Mouse (Mus musculus): ENCODE data around the gene Ccdc88c. TPM values are rescaled to one million over a fixed set of nuclear protein-coding genes. Genes with fewer than 3 reads are reported as not detected.

The Ccdc88c gene
- polyA plus RNA-seq, 1 experiment from 2014 or later, result 15.8 TPM

GRCm38 (mm10) chr12:100931653-100932052 lies 97.2 kb downstream of the Ccdc88c start:
- 99% methylated on average over 14 of the region's 14 CpGs for WGBS
- Histone ChIP-seq H3K36me3 (replicated peaks) (peaks cover 20% of the 10 kb centered on the region; the same call in 1 of the 2 replicates), H3K27ac (no peak overlapping the region), H3K9ac (no peak overlapping the region), H3K27me3 (replicated peaks) (no peaks in the 10 kb centered on the region), H3K4me2 (no peak overlapping the region), H3K9me3 (no peaks in the 10 kb centered on the region), H3K4me3 (no peak overlapping the region), H3K4me1 (no peaks in the 10 kb centered on the region)
- ATAC-seq (replicated peaks), result no peak

DNA sequence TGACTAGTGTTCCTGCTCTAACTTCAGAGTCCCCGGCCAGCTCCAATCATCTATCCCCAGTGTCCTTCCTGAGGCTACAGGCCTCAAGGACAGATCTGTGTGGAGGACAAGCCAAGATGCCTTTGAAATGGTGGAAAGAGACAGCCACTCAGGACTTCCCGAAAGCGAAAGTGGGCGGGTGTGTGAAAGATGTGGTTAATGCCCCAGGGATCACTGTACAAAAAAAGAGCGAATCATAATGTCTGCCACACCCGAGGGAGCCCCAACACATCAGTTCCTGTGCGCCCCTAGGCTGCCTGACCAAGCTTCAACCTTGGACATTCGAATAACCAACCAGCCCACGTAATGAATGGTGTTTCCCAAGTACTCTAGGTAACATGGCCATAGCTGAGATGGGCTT lies 100.6 kb downstream of the Ccdc88c start:
- H3K36me3 ChIP-seq (replicated peaks), result peaks cover 20% of the 10 kb centered on the region; the same call in 1 of the 2 replicates
- no peak for ATAC-seq (replicated peaks)
- 97% methylated on average over 9 of the region's 9 CpGs for WGBS

GRCm38 (mm10) chr12:100925644-100926619 lies 102.9 kb downstream of the Ccdc88c start:
- peak; percentile 66 for ATAC-seq (replicated peaks)
- 70% methylated on average over 14 of the region's 14 CpGs for WGBS
- Histone ChIP-seq H3K9me3 (no peaks in the 10 kb centered on the region), H3K4me3 (no peak overlapping the region), H3K27ac (no peak overlapping the region), H3K36me3 (replicated peaks) (peaks cover 24% of the 10 kb centered on the region; the same call in 1 of the 2 replicates), H3K4me2 (no peak overlapping the region), H3K27me3 (replicated peaks) (no peaks in the 10 kb centered on the region), H3K9ac (no peak overlapping the region), H3K4me1 (no peaks in the 10 kb centered on the region; the same call in 1 of the 2 replicates)

More for the DNA sequence above, 100.6 kb downstream of the Ccdc88c start:
- H3K4me1 ChIP-seq, result no peaks in the 10 kb centered on the region; the same call in 1 of the 2 replicates
- no peak overlapping the region for H3K4me3 ChIP-seq
- no peak overlapping the region for H3K9ac ChIP-seq
- no peaks in the 10 kb centered on the region for H3K27me3 ChIP-seq (replicated peaks)
- H3K4me2 ChIP-seq, result no peak overlapping the region
- no peaks in the 10 kb centered on the region for H3K9me3 ChIP-seq
- no peak overlapping the region for H3K27ac ChIP-seq

DNA sequence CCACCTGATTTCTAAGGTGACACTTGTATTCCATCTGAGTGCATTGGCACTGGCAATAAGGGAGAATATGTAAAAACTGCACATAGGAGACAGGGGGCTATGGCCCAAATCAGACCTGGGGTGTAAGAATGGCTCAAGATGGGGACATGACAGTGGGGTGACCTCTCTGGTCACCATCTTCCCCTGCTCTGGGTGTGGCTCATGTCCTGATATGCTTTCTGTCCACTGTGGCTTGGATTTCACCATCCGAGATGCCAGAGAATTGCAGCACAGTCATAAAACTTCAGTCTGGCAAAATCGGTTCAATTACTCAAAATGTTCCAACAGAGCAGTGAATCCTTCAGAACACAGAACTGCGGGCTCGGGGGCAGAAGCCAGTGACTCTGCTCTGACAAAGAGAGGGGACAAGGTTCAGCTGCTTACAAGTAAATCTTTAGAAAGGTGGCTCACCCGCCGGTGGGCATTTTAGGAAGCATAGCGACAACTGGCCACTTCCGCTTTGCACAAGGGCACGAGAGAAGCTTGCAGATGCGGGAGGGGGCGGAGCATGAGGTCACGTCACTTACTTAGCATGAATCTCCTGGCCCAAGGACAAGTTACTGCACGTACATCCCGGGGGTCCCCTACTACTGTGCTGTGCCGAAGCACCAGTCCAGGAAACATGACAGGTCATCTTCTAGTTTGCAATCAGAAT lies 104.1 kb downstream of the Ccdc88c start:
- Histone ChIP-seq H3K4me3 (no peak overlapping the region), H3K9me3 (no peaks in the 10 kb centered on the region), H3K36me3 (replicated peaks) (peaks cover 19% of the 10 kb centered on the region; the same call in 1 of the 2 replicates), H3K4me2 (no peak overlapping the region), H3K27me3 (replicated peaks) (no peaks in the 10 kb centered on the region), H3K9ac (no peak overlapping the region), H3K27ac (no peak overlapping the region), H3K4me1 (no peaks in the 10 kb centered on the region; the same call in 1 of the 2 replicates)
- WGBS, result 88% methylated on average over 15 of the region's 15 CpGs
- ATAC-seq (replicated peaks), result no peak

DNA sequence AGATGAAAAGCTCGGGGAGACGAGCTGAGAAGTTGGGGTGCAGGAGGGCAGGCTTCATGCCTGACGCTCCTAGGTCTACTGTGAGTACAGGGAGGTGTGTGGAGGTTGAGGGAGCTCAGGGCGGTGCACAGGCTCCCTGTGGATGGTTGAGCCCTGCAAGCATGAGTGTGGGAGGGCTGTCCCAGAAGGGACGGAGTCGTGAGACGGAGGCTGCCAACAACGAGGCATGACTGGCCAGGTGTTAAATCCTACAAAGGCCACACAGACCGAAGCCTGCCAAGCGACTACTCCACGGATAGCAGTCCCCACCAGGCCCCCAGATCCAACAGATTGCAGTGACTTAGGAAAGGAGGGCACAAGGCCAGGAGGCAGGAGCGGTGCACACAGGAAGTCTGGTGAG lies 118.1 kb downstream of the Ccdc88c start:
- H3K4me3 ChIP-seq, result no peak overlapping the region

GRCm38 (mm10) chr12:100909765-100910164 lies 119.1 kb downstream of the Ccdc88c start:
- Histone ChIP-seq H3K4me2 (no peak overlapping the region), H3K4me3 (no peak overlapping the region), H3K9me3 (no peaks in the 10 kb centered on the region), H3K27ac (no peak overlapping the region), H3K27me3 (replicated peaks) (0 out of 2 replicates have a peak, but pooled peaks cover 3% of the 10 kb centered on the region), H3K36me3 (replicated peaks) (no peaks in the 10 kb centered on the region), H3K4me1 (peaks cover 14% of the 10 kb centered on the region), H3K9ac (no peak overlapping the region)
- 74% methylated on average over 6 of the region's 6 CpGs for WGBS
- ATAC-seq (replicated peaks), result no peak

More for the DNA sequence above, 118.1 kb downstream of the Ccdc88c start:
- H3K27me3 ChIP-seq (replicated peaks), result 0 out of 2 replicates have a peak, but pooled peaks cover 3% of the 10 kb centered on the region
- 83% methylated on average over 12 of the region's 12 CpGs for WGBS
- H3K9me3 ChIP-seq, result no peaks in the 10 kb centered on the region
- no peak overlapping the region for H3K9ac ChIP-seq
- ATAC-seq (replicated peaks), result no peak
- H3K4me1 ChIP-seq, result peaks cover 14% of the 10 kb centered on the region
- no peak overlapping the region for H3K4me2 ChIP-seq
- no peak overlapping the region for H3K27ac ChIP-seq
- no peaks in the 10 kb centered on the region for H3K36me3 ChIP-seq (replicated peaks)

GRCm38 (mm10) chr12:100908298-100909034 lies 120.4 kb downstream of the Ccdc88c start:
- 22% methylated on average over 10 of the region's 10 CpGs for WGBS
- peak overlapping the region; percentile 56 for H3K4me3 ChIP-seq
- no peaks in the 10 kb centered on the region for H3K9me3 ChIP-seq
- peak overlapping the region; percentile 60 for H3K9ac ChIP-seq
- peak; percentile 53 for ATAC-seq (replicated peaks)
- peaks cover 14% of the 10 kb centered on the region for H3K4me1 ChIP-seq
- peak overlapping the region; percentile 98 for H3K4me2 ChIP-seq
- no peak overlapping the region for H3K27ac ChIP-seq
- no peaks in the 10 kb centered on the region for H3K36me3 ChIP-seq (replicated peaks)
- H3K27me3 ChIP-seq (replicated peaks), result 0 out of 2 replicates have a peak, but pooled peaks cover 3% of the 10 kb centered on the region

GRCm38 (mm10) chr12:100907598-100908297 lies 121.1 kb downstream of the Ccdc88c start, which contains the start of gene Gpr68:
Gene Gpr68 (minus strand): TSS chr12:100908198.
- H3K36me3 ChIP-seq (replicated peaks), result no peaks in the 10 kb centered on the region
- 4% methylated on average over 39 of the region's 39 CpGs for WGBS
- peak within 1 kb of the TSS; percentile 60 for H3K9ac ChIP-seq
- H3K27me3 ChIP-seq (replicated peaks), result 0 out of 2 replicates have a peak, but pooled peaks cover 3% of the 10 kb centered on the region
- H3K4me1 ChIP-seq, result peaks cover 14% of the 10 kb centered on the region
- ATAC-seq (replicated peaks), result peak; percentile 72
- no peak within 1 kb of the TSS for H3K27ac ChIP-seq
- H3K4me3 ChIP-seq, result peak within 1 kb of the TSS; percentile 56
- peak within 1 kb of the TSS; percentile 98 for H3K4me2 ChIP-seq
- H3K9me3 ChIP-seq, result no peaks in the 10 kb centered on the region

DNA sequence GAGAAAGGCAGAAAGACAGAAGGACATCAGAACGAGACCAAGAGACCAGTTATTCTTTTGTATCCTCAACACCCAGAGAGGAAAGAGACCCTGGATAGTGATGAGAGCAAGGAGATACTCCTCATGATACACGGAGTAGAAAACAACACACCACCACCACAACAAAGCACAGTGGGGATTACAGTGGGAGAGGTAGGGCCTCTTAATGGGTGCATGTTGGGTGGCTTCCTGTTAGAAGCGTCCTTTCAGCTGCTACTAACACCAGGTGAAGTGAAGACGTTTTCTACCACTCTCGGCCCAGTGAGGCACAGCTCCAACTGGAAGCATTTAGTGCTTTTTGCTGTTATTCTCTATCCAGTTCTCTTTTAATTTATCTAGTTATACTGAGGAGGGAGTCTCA lies 122.0 kb downstream of the Ccdc88c start:
- ATAC-seq (replicated peaks), result no peak

DNA sequence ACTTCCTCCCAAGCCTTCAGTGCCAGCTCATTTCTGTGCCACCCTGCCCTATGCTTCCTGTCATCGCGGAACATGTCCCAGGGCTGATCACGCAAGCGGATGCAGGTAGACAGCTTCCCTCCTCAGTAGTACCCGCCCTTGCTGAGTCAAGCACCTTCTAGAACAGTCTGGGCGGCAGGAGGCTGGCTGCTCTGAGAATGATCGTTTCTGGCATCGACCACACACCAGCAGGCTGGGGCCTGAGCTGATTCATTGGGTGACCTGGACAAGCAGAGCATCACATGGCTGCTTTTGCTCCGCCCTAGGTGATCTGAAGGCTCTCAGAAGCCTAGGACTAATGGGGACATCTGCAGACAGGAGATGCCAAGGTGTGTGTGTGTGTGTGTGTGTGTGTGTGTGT lies 125.1 kb downstream of the Ccdc88c start:
- no peak overlapping the region for H3K4me2 ChIP-seq
- H3K4me3 ChIP-seq, result no peak overlapping the region
- WGBS, result 90% methylated on average over 9 of the region's 9 CpGs
- no peak overlapping the region for H3K9ac ChIP-seq
- H3K36me3 ChIP-seq (replicated peaks), result no peaks in the 10 kb centered on the region
- ATAC-seq (replicated peaks), result no peak
- H3K4me1 ChIP-seq, result peaks cover 23% of the 10 kb centered on the region
- peaks cover 8% of the 10 kb centered on the region; the same call in 1 of the 2 replicates for H3K27me3 ChIP-seq (replicated peaks)
- H3K27ac ChIP-seq, result no peak overlapping the region
- H3K9me3 ChIP-seq, result no peaks in the 10 kb centered on the region

More for the DNA sequence above, 122.0 kb downstream of the Ccdc88c start:
- Histone ChIP-seq H3K9me3 (no peaks in the 10 kb centered on the region), H3K4me2 (no peak overlapping the region), H3K27me3 (replicated peaks) (peaks cover 3% of the 10 kb centered on the region; the same call in 1 of the 2 replicates), H3K27ac (no peak overlapping the region), H3K4me1 (peaks cover 14% of the 10 kb centered on the region), H3K36me3 (replicated peaks) (no peaks in the 10 kb centered on the region), H3K9ac (no peak overlapping the region), H3K4me3 (no peak overlapping the region)
- 89% methylated on average over 5 of the region's 5 CpGs for WGBS

DNA sequence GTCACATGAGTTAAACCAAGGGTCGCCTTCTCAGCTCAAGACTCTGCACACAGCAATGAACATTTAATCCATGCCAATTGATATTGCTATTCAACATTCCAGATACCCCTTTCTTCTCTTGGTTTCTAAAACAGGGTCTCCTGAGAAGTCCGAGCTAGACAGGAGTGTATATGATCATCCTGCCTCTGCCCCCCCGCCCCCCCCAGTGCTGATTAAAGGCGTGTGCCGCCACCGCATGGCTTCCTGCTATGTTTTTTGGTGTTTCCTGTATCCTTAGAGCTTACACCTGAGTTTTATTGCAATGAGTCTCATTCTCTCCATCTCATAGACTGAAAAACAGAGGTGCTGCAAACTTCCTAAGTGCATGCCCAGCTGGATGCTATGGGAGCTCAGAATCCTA lies 127.5 kb downstream of the Ccdc88c start:
- Histone ChIP-seq H3K27me3 (replicated peaks) (peaks cover 15% of the 10 kb centered on the region; the same call in 1 of the 2 replicates), H3K36me3 (replicated peaks) (no peaks in the 10 kb centered on the region), H3K4me2 (no peak overlapping the region), H3K9me3 (no peaks in the 10 kb centered on the region), H3K27ac (no peak overlapping the region), H3K4me1 (peaks cover 20% of the 10 kb centered on the region), H3K9ac (no peak overlapping the region), H3K4me3 (no peak overlapping the region)
- WGBS, result 81% methylated on average over 6 of the region's 6 CpGs
- no peak for ATAC-seq (replicated peaks)
